Mouse (Mus musculus): ENCODE measurements around the gene Rlbp1. TPM values are rescaled to one million over a fixed set of nuclear protein-coding genes. Genes with fewer than 3 reads are reported as not detected.

Rlbp1 gene
- not detected for polyA plus RNA-seq (2017; shearing (Covaris generic))

GRCm38 (mm10) chr7:79386422-79387133 lies at the start of gene Rlbp1:
Rlbp1 (minus strand) TSS chr7:79387048.

GRCm38 (mm10) chr7:79391883-79392649 lies 5.2 kb upstream of the Rlbp1 start, which contains the start of gene Fanci:
Fanci (plus strand) TSS chr7:79391929.

Other genes with a start within 250 kb of the Rlbp1 start
- gene Mfge8, start 238.0 kb downstream of the Rlbp1 start, polyA plus RNA-seq (2017; shearing (Covaris generic)), result 20.1 TPM
- gene Abhd2, start 113.8 kb downstream of the Rlbp1 start, polyA plus RNA-seq (2017; shearing (Covaris generic)), result 17.7 TPM
- 4.4 TPM for gene Fanci, start 4.9 kb upstream of the Rlbp1 start, polyA plus RNA-seq (2017; shearing (Covaris generic))
- 44.4 TPM for gene Polg, start 79.3 kb upstream of the Rlbp1 start, polyA plus RNA-seq (2017; shearing (Covaris generic))
- not detected for gene Rhcg, start 230.6 kb upstream of the Rlbp1 start, polyA plus RNA-seq (2017; shearing (Covaris generic))